Mouse (Mus musculus) layer of hippocampus, postnatal 25 days (tissue): ENCODE measurements around the gene 4931429L15Rik. TPM values are rescaled to one million over a fixed set of nuclear protein-coding genes. Genes with fewer than 3 reads are reported as not detected.

ENCODE experiments used
- DNase-seq, 2 experiments: peaks; one replicate each; pipeline ENCODE4 v3.0.0; 2022; ENCODE audit warnings: mixed read lengths in 2 of 2, low spot score in 1 of 2; ENCODE audit errors: extremely low spot score in 1 of 2
- total RNA-seq, 2 experiments: library from RNA; stranded (reverse); gene quantifications; 2 replicates each; pipeline ENCODE4 v1.2.3; 2021

4931429L15Rik gene
- total RNA-seq, 2 experiments from 2014 or later: not detected

- DNase-seq: peak; percentile 55 to 58
Observed at GRCm38 (mm10) chr9:46328572-46329249, 8.9 kb upstream of the 4931429L15Rik start.

DNA sequence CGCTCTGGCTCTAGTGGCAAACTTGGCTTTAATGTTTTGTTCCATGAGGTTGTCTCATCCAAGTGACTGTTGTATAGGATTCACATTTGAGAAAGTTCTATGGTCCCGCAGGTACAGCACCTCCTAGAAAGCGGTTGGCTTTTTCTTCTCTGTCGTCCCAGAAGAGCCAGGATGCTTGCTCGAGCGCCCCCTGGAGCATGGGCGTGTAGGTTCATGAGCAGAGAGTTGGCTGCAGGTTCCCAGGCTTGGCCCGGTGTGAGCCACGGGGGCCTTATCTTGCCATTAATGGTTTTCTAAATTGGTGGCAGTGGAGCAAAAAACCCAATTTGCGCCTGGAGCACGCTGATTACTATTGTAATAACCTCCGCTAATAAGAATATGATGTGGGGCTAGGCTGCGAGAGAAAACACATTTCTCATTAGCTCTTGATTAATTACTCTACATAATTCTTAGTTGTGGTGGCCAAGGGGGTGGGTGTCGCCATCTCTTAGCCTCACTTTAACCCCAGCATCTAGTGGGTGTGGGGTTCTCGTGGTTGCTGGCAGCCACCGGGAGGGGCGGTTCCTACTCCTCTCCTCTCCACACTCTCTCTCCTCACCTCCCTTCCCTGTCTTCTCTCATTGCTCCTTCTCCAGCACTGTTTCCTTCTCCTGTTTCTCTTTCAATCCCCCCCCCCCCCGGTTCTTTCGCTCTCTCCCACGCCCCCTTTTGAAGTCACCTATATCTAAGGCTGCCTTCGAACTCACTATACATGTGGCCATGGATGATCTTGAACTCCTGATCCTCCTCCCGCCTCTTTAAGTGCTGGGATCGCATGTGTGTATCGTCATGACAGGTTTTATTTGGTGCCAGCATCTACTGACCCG, 8.2 kb upstream of the 4931429L15Rik start:
- peak in 1 of 2 experiments; percentile 58 for DNase-seq

GRCm38 (mm10) chr9:46326694-46327405, 7.1 kb upstream of the 4931429L15Rik start:
- DNase-seq: no peak

GRCm38 (mm10) chr9:46320461-46320860, 675 bp upstream of the 4931429L15Rik start:
- no peak for DNase-seq

GRCm38 (mm10) chr9:46317957-46318356, 1.8 kb downstream of the 4931429L15Rik start:
- no peak for DNase-seq

GRCm38 (mm10) chr9:46316909-46317308, 2.9 kb downstream of the 4931429L15Rik start:
- DNase-seq: peak in 1 of 2 experiments; percentile 17

- DNase-seq: no peak
Observed at GRCm38 (mm10) chr9:46316388-46316787, 3.4 kb downstream of the 4931429L15Rik start.

DNA sequence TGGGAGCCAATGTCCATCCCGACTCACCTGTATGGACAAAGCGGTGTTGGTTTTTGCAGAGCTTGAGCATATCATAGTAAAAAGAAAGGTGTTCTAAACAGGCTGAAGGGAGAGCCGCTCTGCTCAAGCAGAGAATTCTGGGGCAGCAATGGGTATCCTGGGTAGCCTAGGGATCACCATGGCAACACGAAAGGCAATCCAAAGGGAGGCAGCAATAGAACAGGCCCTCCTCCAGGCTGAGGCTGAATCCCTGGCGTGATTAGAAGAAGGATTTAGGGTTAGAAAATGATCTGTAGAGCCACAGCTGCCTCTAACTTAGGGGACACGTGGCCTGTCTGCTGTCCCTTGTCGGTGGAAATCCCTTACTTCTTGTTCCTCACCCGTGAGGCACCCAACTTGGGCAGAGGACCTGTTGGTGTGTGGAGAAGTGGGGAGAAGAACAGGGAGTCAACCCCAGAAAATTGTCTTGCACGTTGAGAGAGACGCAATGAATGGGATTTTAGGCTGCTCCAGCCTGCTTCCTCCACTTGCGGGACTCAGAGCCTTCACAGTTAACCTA, 3.9 kb downstream of the 4931429L15Rik start:
- peak; percentile 28 to 36 for DNase-seq

- no peak for DNase-seq
Observed at GRCm38 (mm10) chr9:46314921-46315320, 4.9 kb downstream of the 4931429L15Rik start.

DNA sequence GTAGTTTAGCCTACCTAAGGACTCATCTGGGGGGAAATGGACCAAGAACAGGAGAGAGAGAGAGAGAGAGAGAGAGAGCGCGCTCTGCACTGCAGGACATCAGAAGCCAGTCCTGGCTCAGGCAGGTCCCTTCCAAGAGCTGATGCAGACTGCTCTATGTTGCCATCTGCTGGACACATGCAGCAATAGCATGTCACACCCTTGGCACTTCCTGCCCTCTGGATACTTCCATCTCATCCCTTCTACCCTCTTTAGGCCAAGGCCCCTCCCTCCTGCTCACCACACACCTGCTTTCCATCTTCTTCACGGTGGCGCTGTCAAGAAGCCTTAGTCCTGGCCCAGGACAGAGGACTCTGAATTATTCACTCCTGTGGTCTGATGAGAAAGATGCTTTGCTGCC, 5.3 kb downstream of the 4931429L15Rik start:
- peak; percentile 46 to 60 for DNase-seq

- no peak for DNase-seq
Observed at GRCm38 (mm10) chr9:46309121-46309520, 10.7 kb downstream of the 4931429L15Rik start.

DNA sequence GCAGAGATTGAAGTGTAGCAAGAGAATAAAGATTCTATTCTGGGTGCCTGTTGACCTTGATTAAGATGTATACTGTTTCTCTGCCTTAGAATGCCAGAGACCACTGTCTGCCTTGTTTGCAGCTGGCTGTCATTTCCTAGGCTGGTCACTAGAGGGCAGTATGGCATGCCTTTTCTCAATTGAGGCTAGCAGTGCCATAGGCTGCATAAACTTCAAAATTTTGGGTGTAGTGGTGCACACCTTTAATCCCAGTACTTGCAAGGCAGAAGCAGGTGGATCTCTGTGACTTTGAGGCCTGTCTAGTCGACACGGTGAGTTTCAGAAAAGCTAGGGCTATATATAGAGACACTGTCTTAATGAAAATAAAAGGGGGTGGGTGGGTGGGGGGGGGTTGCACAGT, 17.6 kb downstream of the 4931429L15Rik start:
- DNase-seq: peak; percentile 21 to 65

- DNase-seq: no peak
Observed at GRCm38 (mm10) chr9:46298381-46298780, 21.4 kb downstream of the 4931429L15Rik start.

- DNase-seq: peak; percentile 88 to 93
Observed at GRCm38 (mm10) chr9:46282631-46283436, 37.0 kb downstream of the 4931429L15Rik start, which contains the start of gene Bud13. Gene Bud13 (plus strand): TSS chr9:46283008.

DNA sequence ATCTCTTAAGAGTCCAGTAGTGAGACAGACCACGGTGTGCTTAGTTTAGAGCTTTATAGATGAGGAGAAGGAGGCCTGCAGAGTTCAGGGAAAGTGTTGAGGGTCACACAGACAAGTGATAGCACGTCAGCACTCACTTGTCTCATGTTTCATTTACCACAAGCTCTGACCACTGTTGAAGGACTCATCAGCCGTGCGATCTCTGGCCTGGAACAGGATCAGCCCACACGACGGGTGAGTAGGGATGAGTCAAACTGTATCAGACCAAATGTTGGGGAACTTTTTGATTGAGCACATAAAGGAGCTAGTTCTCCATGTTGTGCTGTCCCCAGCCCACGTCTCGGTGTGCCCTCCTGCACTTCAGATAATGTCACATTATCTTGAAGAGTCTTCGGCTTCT, 45.3 kb downstream of the 4931429L15Rik start:
- DNase-seq: no peak

DNA sequence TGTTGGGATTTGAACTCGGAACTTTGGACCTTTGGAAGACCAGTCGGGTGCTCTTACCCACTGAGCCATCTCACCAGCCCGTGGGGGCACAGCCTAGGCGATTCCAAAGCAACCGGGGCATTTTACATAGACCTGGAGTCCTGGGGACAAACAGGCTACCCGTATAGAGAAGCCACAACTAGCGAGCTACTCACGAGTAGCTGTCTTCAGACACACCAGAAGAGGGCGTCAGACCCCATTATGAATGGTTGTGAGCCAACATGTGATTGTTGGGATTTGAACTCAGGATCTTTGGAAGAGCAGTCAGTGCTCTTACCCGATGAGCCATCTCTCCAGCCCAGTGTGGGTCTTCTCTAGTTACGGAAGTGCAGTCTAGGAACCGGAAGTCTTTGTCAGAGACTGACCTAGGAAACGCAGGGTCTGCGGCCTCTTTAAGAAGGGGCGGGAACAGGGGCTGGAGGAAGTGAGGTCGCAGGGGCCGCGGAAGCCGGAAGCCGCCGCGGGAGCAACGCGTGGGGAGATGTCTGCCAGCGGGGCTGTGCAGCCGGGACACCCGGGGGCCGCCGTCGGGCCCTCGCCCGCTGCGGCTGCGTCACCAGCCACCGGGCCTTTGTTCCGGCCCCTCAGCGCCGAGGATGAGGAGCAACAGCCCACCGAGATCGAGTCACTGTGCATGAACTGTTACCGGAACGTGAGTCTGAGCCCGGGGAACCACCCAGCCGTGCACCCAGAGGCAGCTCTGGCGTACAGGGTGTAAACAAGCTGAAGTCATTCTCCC, 46.9 kb downstream of the 4931429L15Rik start, which contains the start of gene Zpr1:
TSS of gene Zpr1 (plus strand) at position 388 of the 778 bp plus-strand sequence.
- peak; percentile 69 to 72 for DNase-seq

DNA sequence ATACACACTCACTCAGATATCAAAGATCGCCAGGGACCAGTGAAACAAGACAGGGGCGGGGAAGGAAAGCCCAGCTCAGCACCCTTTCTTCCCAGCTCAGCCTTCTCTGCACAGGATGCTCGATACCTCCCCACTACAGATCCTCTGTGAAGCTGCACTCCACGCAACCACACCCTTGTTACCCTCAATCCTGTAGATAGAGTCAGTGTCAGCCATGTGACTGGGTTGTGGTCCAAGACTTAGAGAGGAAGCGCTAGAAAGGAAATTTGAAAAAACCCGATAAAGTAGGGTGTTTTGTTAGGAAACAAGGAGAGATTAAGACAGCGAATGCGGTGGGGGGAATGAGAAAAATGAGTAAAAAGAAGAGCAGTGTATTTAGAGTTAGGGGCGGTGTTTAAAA, 47.7 kb downstream of the 4931429L15Rik start:
- DNase-seq: no peak

- no peak for DNase-seq
Observed at GRCm38 (mm10) chr9:46270782-46271181, 49.0 kb downstream of the 4931429L15Rik start.

GRCm38 (mm10) chr9:46269125-46269524, 50.7 kb downstream of the 4931429L15Rik start:
- DNase-seq: no peak
